Mouse (Mus musculus) embryonic facial prominence, embryonic 14.5 days (tissue): ENCODE data around the gene Xab2. TPM values are rescaled to one million over a fixed set of nuclear protein-coding genes. Genes with fewer than 3 reads are reported as not detected.
A peak's percentile ranks its signal among the peaks of the same experiment; 100 is the strongest.
"Not testable (repeated sequence)": the region's sequence is repeated elsewhere in the genome, so short reads cannot be mapped to it uniquely, and the experiment has no call there.

ENCODE experiments used
- ATAC-seq: fragments of 200-750 bp; cut with Nextera tagmentation; 2 replicates; pipeline ENCODE4 v1.8.0; 2017; ENCODE audit warnings: low read depth, moderate number of reproducible peaks, moderate TSS enrichment
- DNase-seq: peaks from one replicate; pipeline ENCODE4 v3.0.0-alpha.2; 2015; ENCODE audit warnings: low spot score
- H3K27ac ChIP-seq: fragments of 300-500 bp; sonication (generic); replicated peaks from 2 replicates; pipeline ENCODE4 v1.5.1; 2014; ENCODE audit warnings: low read depth, mild to moderate bottlenecking, low read length, moderate library complexity
- H3K27me3 ChIP-seq: fragments of 300-500 bp; sonication (generic); replicated peaks from 2 replicates; pipeline ENCODE4 v1.6.1; 2014; ENCODE audit warnings: low read length; ENCODE audit not compliant: control insufficient read depth, insufficient read depth
- H3K36me3 ChIP-seq: fragments of 300-500 bp; sonication (generic); 2 replicates; pipeline ENCODE4 v1.6.1; 2014; ENCODE audit warnings: low read length, mixed read lengths; ENCODE audit not compliant: control insufficient read depth, insufficient read depth
- H3K4me1 ChIP-seq: fragments of 300-500 bp; sonication (generic); 2 replicates; pipeline ENCODE4 v1.6.1; 2014; ENCODE audit warnings: antibody characterized with exemption, low read length; ENCODE audit not compliant: control insufficient read depth, insufficient read depth
- H3K4me2 ChIP-seq: fragments of 300-500 bp; sonication (generic); 2 replicates; pipeline ENCODE4 v1.6.1; 2014; ENCODE audit warnings: low read depth, mild to moderate bottlenecking, low read length, moderate library complexity, mixed read lengths
- H3K4me3 ChIP-seq: fragments of 300-500 bp; sonication (generic); 2 replicates; pipeline ENCODE4 v1.5.1; 2014; ENCODE audit warnings: low read depth, mild to moderate bottlenecking, low read length
- H3K9ac ChIP-seq: fragments of 300-500 bp; sonication (generic); 2 replicates; pipeline ENCODE4 v1.6.1; 2014; ENCODE audit warnings: low read depth, mild to moderate bottlenecking, low read length, moderate library complexity, mixed read lengths
- H3K9me3 ChIP-seq: fragments of 300-500 bp; sonication (generic); 2 replicates; pipeline ENCODE4 v1.6.1; 2016; ENCODE audit warnings: low read length; ENCODE audit not compliant: control insufficient read depth
- WGBS: fragments of 180-500 bp; shearing (Covaris S2); extraction: QIAGEN DNeasy Blood & Tissue Kit; methylation state at CpG from one replicate; pipeline ENCODE4 v1.1.7; 2014; 5-methylcytosine and 5-hydroxymethylcytosine counted together
- polyA plus RNA-seq: library from polyadenylated mRNA; unstranded; fragments of >200 nt; fragmentation: Nextera tagmentation; extraction: Ambion mirVana; gene quantifications from 2 replicates; pipeline ENCODE4 v1.2.1, GENCODE M21; 2014

Xab2 gene
- polyA plus RNA-seq, 1 experiment from 2014 or later, result 41.3 TPM

GRCm38 (mm10) chr8:3586452-3586851, 34.7 kb downstream of the Xab2 start:
- peaks cover 3% of the 10 kb centered on the region; the same call in 1 of the 2 replicates for H3K4me1 ChIP-seq
- 89% methylated on average over 2 of the region's 2 CpGs for WGBS

DNA sequence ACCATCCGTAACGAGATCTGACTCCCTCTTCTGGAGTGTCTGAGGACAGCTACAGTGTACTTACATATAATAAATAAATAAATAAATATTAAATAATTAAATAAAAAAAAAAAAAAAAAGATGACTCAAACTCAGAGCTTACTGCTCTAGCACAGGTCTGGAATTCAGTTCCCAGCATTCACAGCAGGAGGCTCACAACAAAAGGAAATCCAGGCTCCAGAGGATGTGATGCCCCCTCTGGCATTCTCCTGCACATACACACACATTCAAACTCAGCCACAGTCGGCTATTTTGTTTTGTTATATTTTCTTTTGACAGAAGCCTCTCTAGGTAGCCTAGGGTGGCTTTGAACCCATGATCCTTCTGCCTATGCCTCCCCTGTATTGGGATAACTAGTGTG, 39.2 kb downstream of the Xab2 start:
- not testable (repeated sequence) for H3K27me3 ChIP-seq, H3K4me1 ChIP-seq, H3K36me3 ChIP-seq, ATAC-seq, H3K27ac ChIP-seq, H3K9ac ChIP-seq, H3K4me2 ChIP-seq, H3K4me3 ChIP-seq, DNase-seq, H3K9me3 ChIP-seq
- 91% methylated on average over 1 of the region's 3 CpGs for WGBS

More at GRCm38 (mm10) chr8:3586452-3586851, 34.7 kb downstream of the Xab2 start:
- no peak for ATAC-seq
- no peak overlapping the region for H3K4me3 ChIP-seq
- H3K27me3 ChIP-seq, result no peaks in the 10 kb centered on the region
- no peak overlapping the region for H3K27ac ChIP-seq
- no peaks in the 10 kb centered on the region for H3K36me3 ChIP-seq
- H3K4me2 ChIP-seq, result no peak overlapping the region
- no peak for DNase-seq
- H3K9ac ChIP-seq, result no peak overlapping the region
- H3K9me3 ChIP-seq, result no peaks in the 10 kb centered on the region

DNA sequence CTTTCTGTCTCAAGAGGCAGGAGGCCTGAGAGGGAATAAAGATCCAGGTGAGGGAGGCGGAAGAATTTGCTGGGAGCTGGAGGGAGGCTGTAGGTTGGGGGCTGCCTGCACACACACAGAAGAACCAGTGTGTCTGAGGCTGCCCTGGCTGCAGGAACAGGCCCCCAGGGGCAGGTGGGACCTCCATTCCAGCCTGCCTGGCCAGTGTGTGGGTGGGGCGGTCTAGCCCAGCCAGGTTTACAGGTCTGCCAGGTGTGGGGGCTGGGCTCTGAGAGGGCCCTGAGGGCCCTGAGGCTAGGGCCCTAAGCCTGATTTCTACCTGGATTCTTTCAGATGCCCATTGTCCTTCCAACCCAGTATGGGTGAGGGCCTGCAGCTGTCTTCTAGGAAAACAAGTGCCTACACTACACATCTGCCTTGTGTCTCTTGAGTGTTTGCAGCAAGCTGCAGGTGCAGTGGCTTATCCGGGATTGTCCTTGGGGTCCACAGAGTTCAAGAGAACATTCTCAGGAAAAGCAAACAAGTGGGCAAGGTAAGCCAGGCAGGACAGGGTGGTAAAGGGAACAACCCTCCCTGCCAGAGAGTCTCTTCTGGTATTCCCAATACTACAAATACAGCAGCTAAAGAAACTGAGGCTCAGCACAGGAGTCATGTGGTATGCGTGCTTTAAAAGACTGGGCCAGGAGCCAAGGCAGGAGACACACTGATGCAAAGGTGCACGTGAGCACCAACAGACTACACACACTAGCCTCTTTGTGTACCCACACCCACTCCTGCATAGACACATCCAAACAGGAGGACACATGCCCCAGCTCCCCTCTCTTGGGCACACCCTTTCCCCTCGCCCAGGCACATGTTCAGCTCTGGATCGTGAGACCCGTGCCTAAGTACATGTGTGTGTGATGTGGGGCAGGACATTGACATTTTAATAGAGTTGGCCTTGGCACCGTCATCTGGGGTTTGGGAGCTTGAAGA, 41.4 kb downstream of the Xab2 start:
- H3K36me3 ChIP-seq, result no peaks in the 10 kb centered on the region
- H3K27me3 ChIP-seq, result no peaks in the 10 kb centered on the region
- no peak overlapping the region for H3K4me2 ChIP-seq
- no peaks in the 10 kb centered on the region for H3K4me1 ChIP-seq
- DNase-seq, result peak; percentile 71
- no peak overlapping the region for H3K9ac ChIP-seq
- WGBS, result 65% methylated on average over 8 of the region's 9 CpGs
- no peak overlapping the region for H3K4me3 ChIP-seq
- ATAC-seq, result peak; percentile 84
- H3K9me3 ChIP-seq, result no peaks in the 10 kb centered on the region
- H3K27ac ChIP-seq, result no peak overlapping the region

DNA sequence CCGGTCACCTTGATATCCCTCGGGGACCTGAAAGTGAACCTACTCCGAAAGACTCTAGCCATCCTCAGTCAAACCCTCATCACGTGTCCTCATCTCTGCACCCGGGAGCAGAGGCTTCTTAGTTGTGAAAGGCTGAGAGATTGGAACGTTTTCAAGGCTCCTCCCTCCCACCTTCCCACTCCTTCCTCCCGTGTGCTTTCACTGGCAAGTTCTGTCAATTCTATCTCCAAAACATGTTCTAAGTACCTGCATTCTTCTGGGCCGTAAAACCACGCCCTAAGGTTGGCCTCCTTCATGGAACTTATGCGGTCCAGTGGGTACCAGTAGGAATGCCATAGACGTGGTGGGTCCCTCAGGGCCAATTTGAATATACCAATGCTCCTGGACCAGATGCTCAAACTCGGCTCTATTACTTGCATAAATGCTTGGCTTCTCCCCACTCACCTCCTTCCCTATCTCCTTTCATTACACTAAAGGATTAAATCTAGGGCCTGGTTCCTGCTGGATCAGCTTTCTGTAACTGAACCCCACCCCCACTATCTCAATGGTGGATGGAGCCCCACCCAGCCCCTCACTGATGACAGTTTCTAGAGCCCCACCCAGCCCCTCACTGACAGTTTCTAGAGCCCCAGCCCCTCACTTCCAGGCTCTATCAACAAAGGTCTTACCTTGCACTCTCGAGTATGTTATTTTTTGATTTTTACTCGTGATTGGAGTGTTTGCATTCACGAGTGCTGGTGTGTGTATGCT, 44.7 kb downstream of the Xab2 start:
- no peaks in the 10 kb centered on the region for H3K4me1 ChIP-seq
- WGBS, result 72% methylated on average over 15 of the region's 15 CpGs
- no peaks in the 10 kb centered on the region for H3K27me3 ChIP-seq
- DNase-seq (no peak), ATAC-seq (peak; percentile 26; the same call in 1 of the 2 replicates)
- no peaks in the 10 kb centered on the region for H3K36me3 ChIP-seq
- H3K9me3 ChIP-seq, result no peaks in the 10 kb centered on the region
- H3K4me3 ChIP-seq, result no peak overlapping the region
- no peak overlapping the region for H3K9ac ChIP-seq
- no peak overlapping the region for H3K27ac ChIP-seq
- no peak overlapping the region for H3K4me2 ChIP-seq

DNA sequence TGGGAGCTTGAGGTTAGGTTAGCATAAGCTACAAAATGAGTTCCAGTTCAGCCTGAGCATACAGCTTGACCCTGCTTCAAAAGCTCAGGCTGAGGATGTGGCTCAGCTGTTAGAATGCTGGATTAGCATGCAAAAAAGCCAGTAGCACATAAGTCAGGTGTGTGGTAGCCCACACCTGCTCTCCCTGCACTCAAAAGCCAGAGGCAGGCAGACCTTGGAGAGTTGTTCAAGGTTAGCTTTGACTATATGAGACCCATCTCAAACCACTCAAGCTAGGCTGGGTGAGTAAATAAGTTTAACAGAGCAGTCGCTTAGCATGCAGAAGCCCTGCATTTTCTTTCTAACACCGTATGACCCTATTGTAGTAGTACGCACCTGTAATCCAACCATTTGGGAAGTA, 46.6 kb downstream of the Xab2 start:
- DNase-seq, result no peak
- Histone ChIP-seq H3K27ac (no peak overlapping the region), H3K4me2 (no peak overlapping the region), H3K4me3 (no peak overlapping the region), H3K27me3 (no peaks in the 10 kb centered on the region), H3K36me3 (no peaks in the 10 kb centered on the region), H3K9ac (no peak overlapping the region), H3K4me1 (no peaks in the 10 kb centered on the region), H3K9me3 (no peaks in the 10 kb centered on the region)
- ATAC-seq, result no peak
- 89% methylated on average over 3 of the region's 3 CpGs for WGBS

- no peak overlapping the region for H3K27ac ChIP-seq
- ATAC-seq, result no peak
Measured at GRCm38 (mm10) chr8:3569784-3570183, 51.3 kb downstream of the Xab2 start.

GRCm38 (mm10) chr8:3568378-3568777, 52.7 kb downstream of the Xab2 start:
- DNase-seq (no peak), ATAC-seq (no peak)
- Histone ChIP-seq H3K9ac (0 out of 2 replicates have a peak overlapping the region, but pooled peaks have one; percentile 28), H3K4me2 (peak overlapping the region; percentile 19; the same call in 1 of the 2 replicates), H3K36me3 (no peaks in the 10 kb centered on the region), H3K4me1 (no peaks in the 10 kb centered on the region), H3K27ac (no peak overlapping the region), H3K9me3 (no peaks in the 10 kb centered on the region), H3K4me3 (no peak overlapping the region), H3K27me3 (no peaks in the 10 kb centered on the region)
- 6% methylated on average over 7 of the region's 7 CpGs for WGBS

More at GRCm38 (mm10) chr8:3569784-3570183, 51.3 kb downstream of the Xab2 start:
- Histone ChIP-seq H3K27me3 (no peaks in the 10 kb centered on the region), H3K4me2 (no peak overlapping the region), H3K4me3 (no peak overlapping the region), H3K9ac (no peak overlapping the region), H3K4me1 (no peaks in the 10 kb centered on the region), H3K36me3 (no peaks in the 10 kb centered on the region), H3K9me3 (no peaks in the 10 kb centered on the region)
- 93% methylated on average over 5 of the region's 5 CpGs for WGBS
- no peak for DNase-seq

GRCm38 (mm10) chr8:3567641-3568371, 53.3 kb downstream of the Xab2 start, which contains the start of gene C330021F23Rik:
Gene C330021F23Rik, plus strand, starts transcription at chr8:3567990.
- WGBS, result 4% methylated on average over 12 of the region's 12 CpGs

More at GRCm38 (mm10) chr8:3567641-3568371, 53.3 kb downstream of the Xab2 start, which contains the start of gene C330021F23Rik:
- H3K9ac ChIP-seq, result peak within 1 kb of the TSS; percentile 28; the same call in 1 of the 2 replicates
- 0 out of 2 replicates have a peak, but pooled peaks have one; percentile 37 for ATAC-seq
- peak within 1 kb of the TSS; percentile 19; the same call in 1 of the 2 replicates for H3K4me2 ChIP-seq
- peak within 1 kb of the TSS; percentile 0; the same call in 1 of the 2 replicates for H3K4me3 ChIP-seq
- H3K36me3 ChIP-seq, result no peaks in the 10 kb centered on the region
- DNase-seq, result peak; percentile 39
- no peaks in the 10 kb centered on the region for H3K27me3 ChIP-seq
- no peaks in the 10 kb centered on the region for H3K4me1 ChIP-seq
- H3K9me3 ChIP-seq, result no peaks in the 10 kb centered on the region
- no peak within 1 kb of the TSS for H3K27ac ChIP-seq
